Mouse (Mus musculus) erythroblast, adult 5-6 weeks (primary cell): Measurements from ENCODE around the gene Nptn. TPM values are rescaled to one million over a fixed set of nuclear protein-coding genes. Genes with fewer than 3 reads are reported as not detected.

Source experiments
- ATAC-seq: replicated peaks from 2 replicates; pipeline ENCODE4 v1.8.0; 2016; ENCODE audit warnings: moderate number of reproducible peaks, mild to moderate bottlenecking, moderate TSS enrichment, inconsistent platforms; ENCODE audit not compliant: poor library complexity, low FRiP score, severe bottlenecking
- total RNA-seq, 2 experiments: library from RNA; stranded (forward) in 1 of 2; stranded (reverse) in 1 of 2; fragments of 150-400 nt in 1 of 2; fragments of 200-764, 138-1000 nt in 1 of 2; gene quantifications; 2 replicates each; pipeline versions ENCODE4 v1.2.3 to v1.2.4; 2015 to 2017; ENCODE audit warnings: low replicate concordance in 2 of 2

Nptn gene
- total RNA-seq, 2 experiments from 2014 or later = 135 to 349 TPM

GRCm38 (mm10) chr9:58674736-58675135 lies 92.7 kb downstream of the Nptn start:
- no peak for ATAC-seq

DNA sequence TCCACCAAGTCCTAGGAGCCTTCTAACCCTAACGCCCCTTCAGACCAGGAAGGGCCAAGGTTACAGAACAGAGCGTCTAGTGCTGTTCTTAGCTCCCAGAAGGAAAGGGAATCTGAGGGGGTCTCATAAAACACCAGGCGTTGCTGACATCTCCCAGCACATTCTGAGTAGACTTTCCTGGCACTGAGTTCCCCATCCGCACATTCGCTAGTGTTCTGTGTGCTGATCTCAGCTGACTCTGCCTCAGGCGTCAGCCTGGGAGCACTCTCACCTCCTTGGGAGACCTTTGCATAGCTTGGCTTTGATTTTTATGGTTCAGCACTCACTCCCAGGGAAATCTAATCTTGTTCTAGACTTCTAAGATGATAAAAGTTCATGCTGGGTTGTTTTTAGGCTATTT lies 93.3 kb downstream of the Nptn start:
- no peak for ATAC-seq

DNA sequence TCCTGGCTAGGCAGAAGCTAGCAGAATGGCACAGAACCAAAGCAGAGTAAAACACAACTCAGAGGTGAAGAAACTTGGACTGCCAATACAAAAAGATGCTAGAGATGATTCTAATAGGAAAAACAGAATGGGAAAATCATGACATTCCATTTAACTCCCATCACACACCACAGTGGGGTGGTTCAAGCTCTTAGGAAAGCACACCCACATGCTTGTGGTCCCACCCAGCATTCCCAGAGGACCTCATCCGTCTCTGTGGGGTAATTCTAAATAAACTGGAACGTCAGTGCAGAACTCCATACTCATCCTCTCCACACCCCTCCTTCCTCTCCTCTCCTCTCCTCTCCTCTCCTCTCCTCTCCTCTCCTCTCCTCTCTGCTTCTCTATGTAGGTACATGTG lies 99.4 kb downstream of the Nptn start:
- no peak for ATAC-seq

DNA sequence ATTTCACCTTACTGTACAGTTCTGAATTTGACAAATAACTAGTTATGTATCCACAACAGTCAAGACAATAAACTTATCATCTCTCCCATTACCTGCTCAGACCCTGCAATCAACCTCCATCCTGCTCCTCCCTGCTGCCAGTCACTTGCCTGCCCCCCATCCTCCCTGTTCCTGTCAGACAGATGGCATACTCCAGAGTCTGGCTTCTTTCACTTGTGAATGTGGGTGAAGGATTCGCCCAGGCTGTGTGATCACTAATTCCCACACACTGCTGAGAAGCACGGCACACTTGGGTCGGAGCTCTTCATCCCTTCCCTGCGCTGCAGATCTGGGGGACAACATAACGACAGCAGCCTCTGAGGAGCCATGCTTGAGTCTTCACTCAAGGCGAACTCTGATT lies 100.1 kb downstream of the Nptn start:
- no peak for ATAC-seq

DNA sequence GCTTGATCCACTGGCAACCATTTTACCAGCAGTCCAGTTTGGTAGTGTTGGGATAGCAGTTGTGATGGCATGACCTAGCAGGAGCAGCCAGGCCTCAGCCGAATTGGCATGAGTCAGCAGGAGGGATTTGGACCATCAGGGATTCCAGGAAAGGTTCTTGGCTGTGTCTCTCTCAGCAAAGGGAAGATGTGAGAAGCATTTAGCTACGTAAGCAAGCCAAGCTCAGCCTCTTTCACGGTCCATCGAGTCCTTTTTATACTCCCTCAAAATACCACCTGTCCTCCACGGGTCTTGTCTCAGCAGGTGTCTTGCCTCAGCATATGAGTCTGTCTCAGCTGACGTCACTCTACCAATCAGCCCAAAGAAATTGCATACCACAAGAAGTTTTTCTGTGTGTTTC lies 101.3 kb downstream of the Nptn start:
- no peak for ATAC-seq

DNA sequence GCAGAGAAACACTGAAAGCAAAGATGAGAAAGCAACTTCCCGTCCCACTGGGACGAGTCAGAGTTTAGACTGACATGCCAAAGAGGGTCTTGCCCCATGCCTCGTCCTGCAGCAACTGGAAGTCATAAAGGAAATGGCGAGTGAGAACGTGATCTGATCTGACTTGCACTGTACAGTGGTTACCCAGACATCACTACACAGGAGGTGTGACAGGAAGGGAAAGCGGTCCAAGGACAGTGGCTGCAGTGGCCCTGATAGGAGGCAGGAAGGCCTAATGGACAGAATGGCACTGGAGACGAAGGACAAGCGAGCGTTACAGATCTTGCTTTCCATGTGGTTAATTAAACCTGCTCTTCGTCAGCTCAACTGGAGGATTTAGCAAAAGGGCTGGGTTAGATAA lies 103.2 kb downstream of the Nptn start:
- no peak for ATAC-seq

GRCm38 (mm10) chr9:58688076-58688475 lies 106.0 kb downstream of the Nptn start:
- ATAC-seq = no peak

DNA sequence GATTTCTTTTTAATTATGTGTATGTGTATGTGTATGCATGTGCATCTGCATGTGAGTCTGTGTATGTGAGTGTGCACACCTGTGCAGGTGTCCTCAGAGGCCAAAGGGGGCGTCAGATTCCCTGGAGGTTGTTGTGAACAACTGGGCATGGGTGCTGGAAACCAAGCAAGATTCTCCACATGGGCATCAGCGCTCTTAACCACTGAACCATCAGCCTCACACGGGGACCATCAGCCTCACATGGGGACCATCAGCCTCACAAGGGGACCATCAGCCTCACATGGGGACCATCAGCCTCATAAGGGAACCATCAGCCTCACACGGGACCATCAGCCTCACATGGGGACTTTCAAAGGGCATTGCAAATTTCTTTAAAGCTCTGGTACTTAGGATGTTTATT lies 108.7 kb downstream of the Nptn start:
- ATAC-seq = no peak

GRCm38 (mm10) chr9:58691471-58691870 lies 109.4 kb downstream of the Nptn start:
- no peak for ATAC-seq

GRCm38 (mm10) chr9:58698486-58698885 lies 116.4 kb downstream of the Nptn start:
- no peak for ATAC-seq

- ATAC-seq = no peak
Measured at GRCm38 (mm10) chr9:58701751-58702150, 119.7 kb downstream of the Nptn start.

DNA sequence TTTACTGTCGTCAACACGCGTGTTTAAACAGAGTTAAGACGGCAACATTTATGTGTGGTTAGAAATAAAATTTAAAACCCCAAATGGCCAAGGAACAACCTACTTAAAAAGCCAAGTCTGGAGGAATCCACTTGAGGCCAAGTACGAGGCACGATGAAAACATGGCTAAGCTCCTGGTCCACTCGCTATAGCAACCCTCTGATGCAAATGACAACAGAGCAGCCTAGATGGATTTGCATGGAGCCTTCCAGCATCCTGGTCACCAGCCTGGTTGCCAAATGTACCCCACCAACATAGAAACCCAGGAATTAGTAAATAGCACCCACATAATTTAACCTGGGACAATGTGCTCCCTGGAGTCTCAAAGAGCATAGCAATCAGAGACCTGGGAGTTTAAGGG lies 121.7 kb downstream of the Nptn start:
- ATAC-seq = no peak

DNA sequence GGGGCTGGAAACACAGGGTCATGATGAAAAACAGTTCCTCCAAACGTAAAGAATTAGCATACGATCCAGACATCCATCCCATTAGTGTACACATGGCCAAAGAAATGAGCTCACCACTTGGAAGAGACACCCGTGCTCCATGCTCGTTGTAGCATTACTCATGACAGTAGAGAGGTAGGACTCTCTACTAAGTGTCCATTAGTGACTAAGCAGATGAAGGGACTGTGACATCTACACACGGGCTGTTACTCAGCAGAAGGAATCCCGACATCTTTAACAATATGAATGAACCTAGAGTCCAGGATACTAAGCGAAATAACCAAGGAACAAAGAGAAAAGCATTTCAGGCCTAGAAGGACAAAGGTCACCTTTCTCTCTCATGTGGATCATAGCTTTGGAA lies 124.0 kb downstream of the Nptn start:
- no peak for ATAC-seq

Other genes with a start within 250 kb of the Nptn start
- gene Tbc1d21, start 211.8 kb upstream of the Nptn start, total RNA-seq (2015; ENCODE audit: low replicate concordance) = not detected in 2 replicates
- gene Tbc1d21, start 211.8 kb upstream of the Nptn start, total RNA-seq (2017; ENCODE audit: low replicate concordance) = not detected in 2 replicates
- not detected in 2 replicates for gene Insyn1, start 93.6 kb upstream of the Nptn start, total RNA-seq (2015; ENCODE audit: low replicate concordance)
- gene Insyn1, start 93.6 kb upstream of the Nptn start, total RNA-seq (2017; ENCODE audit: low replicate concordance) = not detected in 2 replicates
- not detected in 2 replicates for gene Cd276, start 26.8 kb upstream of the Nptn start, total RNA-seq (2015; ENCODE audit: low replicate concordance)
- not detected in 2 replicates for gene Cd276, start 26.8 kb upstream of the Nptn start, total RNA-seq (2017; ENCODE audit: low replicate concordance)
- gene Rec114, start 161.7 kb downstream of the Nptn start, total RNA-seq (2015; ENCODE audit: low replicate concordance) = 161 and 164 TPM in 2 replicates
- 108 and 243 TPM in 2 replicates for gene Rec114, start 161.7 kb downstream of the Nptn start, total RNA-seq (2017; ENCODE audit: low replicate concordance)
- gene Hcn4, start 241.2 kb downstream of the Nptn start, total RNA-seq (2015; ENCODE audit: low replicate concordance) = not detected in 2 replicates
- not detected in 2 replicates for gene Hcn4, start 241.2 kb downstream of the Nptn start, total RNA-seq (2017; ENCODE audit: low replicate concordance)